Mouse (Mus musculus) lung, adult 2 months (tissue): ENCODE measurements at regions not wholly inside any gene's neighbourhood (a gene's known extent, or its start where the extent isn't known, plus 50 kb on each side); places are given as distances from the start of the nearest gene placed in this dataset.

Source experiments
- DNase-seq: peaks from one replicate; pipeline ENCODE4 v3.0.0; 2022
- H3K4me1 ChIP-seq: fragments of 200-500 bp; 2 replicates; pipeline ENCODE4 v1.6.1; 2011; ENCODE audit warnings: low read length; ENCODE audit not compliant: control insufficient read depth, insufficient read depth
- H3K4me3 ChIP-seq: fragments of 200-500 bp; replicated peaks from 2 replicates; pipeline ENCODE3; 2011; ENCODE audit warnings: low read depth, mild to moderate bottlenecking, control low read depth, low read length; ENCODE audit errors: extremely low read depth
- CTCF ChIP-seq: fragments of 200-500 bp; IDR thresholded peaks from 2 replicates; pipeline ENCODE4 v1.5.1; 2011; ENCODE audit warnings: mild to moderate bottlenecking, low read length, control low read depth; ENCODE audit not compliant: insufficient read depth
- POLR2A ChIP-seq: fragments of 200-500 bp; IDR thresholded peaks from 2 replicates; pipeline ENCODE4 v1.6.1; 2011; ENCODE audit warnings: low read depth, mild to moderate bottlenecking, control low read depth, low read length, borderline replicate concordance; ENCODE audit errors: extremely low read depth
- WGBS: fragments of 180-500 bp; shearing (Covaris S2); methylation state at CpG from one replicate; pipeline ENCODE4 v1.1.7; 2018; 5-methylcytosine and 5-hydroxymethylcytosine counted together

DNA sequence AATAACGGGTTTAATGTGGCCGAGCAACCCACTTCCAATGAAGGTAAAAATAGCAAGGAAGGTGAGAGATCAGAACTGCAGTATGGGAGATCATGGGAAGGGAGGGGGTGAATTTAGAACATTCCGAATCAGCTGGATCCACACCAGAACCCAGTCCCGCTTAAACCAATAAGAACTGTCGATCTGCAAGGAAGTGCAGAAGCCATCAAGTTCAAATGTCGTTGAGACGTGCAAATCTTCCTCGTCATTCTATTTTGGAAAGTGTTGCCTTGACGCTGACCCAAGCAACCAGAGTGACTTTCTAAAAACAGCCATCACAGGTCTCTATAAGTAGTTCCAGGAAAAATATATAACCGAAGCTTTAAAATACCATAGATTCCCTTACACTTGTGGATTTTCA lies 394.1 kb downstream of the Kcnj2 start:
- no peak overlapping the region for H3K4me3 ChIP-seq
- no peak for DNase-seq
- TF ChIP-seq CTCF (no peak), POLR2A (no peak)
- 82% methylated on average over 10 of the region's 10 CpGs for WGBS
- H3K4me1 ChIP-seq = no peaks in the 10 kb centered on the region

DNA sequence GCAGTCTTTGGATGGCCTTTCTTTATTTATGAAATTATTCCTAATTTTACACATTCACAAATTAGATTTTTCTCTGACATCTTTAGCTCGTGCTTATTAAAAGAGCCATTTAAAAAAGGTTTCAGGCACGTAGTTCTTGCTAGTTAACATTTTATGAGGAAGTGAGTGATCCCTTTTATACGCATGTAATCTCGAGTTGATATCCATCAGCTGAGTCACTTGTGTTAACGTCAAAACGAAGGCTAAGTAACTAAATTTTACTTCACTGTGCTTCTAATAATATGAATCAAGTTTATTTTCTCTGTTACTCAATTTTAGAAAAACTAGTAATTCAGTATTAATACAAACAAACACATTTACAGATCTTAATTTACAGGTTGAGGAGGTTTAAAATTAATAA lies 419.0 kb downstream of the Kcnj2 start:
- no peak for TF ChIP-seq CTCF
- no peak for TF ChIP-seq POLR2A
- Histone ChIP-seq H3K4me3 (no peak overlapping the region), H3K4me1 (no peaks in the 10 kb centered on the region)
- whole genome bisulfite sequencing = 72% methylated on average over 6 of the region's 6 CpGs
- DNase-seq = no peak

GRCm38 (mm10) chr11:111512471-111512870 lies 446.5 kb downstream of the Kcnj2 start:
- DNase-seq = no peak
- TF ChIP-seq POLR2A = no peak
- no peak for TF ChIP-seq CTCF
- WGBS = 39% methylated on average over 4 of the region's 4 CpGs
- Histone ChIP-seq H3K4me1 (no peaks in the 10 kb centered on the region), H3K4me3 (no peak overlapping the region)

- Histone ChIP-seq H3K4me3 (no peak overlapping the region), H3K4me1 (no peaks in the 10 kb centered on the region)
- no peak for DNase-seq
- WGBS = 60% methylated on average over 8 of the region's 8 CpGs
- no peak for TF ChIP-seq POLR2A
- no peak for TF ChIP-seq CTCF
Measured at GRCm38 (mm10) chr11:111522716-111523115, 456.8 kb downstream of the Kcnj2 start.

GRCm38 (mm10) chr11:111523465-111523864 lies 457.5 kb downstream of the Kcnj2 start:
- peak; percentile 58 for DNase-seq
- Histone ChIP-seq H3K4me1 (no peaks in the 10 kb centered on the region), H3K4me3 (no peak overlapping the region)
- 54% methylated on average over 8 of the region's 8 CpGs for WGBS
- peak; percentile 82 for TF ChIP-seq CTCF
- TF ChIP-seq POLR2A = no peak

GRCm38 (mm10) chr11:111526010-111526742 lies 460.2 kb downstream of the Kcnj2 start:
- H3K4me3 ChIP-seq = no peak overlapping the region
- H3K4me1 ChIP-seq = no peaks in the 10 kb centered on the region
- no peak for TF ChIP-seq POLR2A
- no peak for TF ChIP-seq CTCF
- WGBS = 66% methylated on average over 6 of the region's 6 CpGs
- no peak for DNase-seq

DNA sequence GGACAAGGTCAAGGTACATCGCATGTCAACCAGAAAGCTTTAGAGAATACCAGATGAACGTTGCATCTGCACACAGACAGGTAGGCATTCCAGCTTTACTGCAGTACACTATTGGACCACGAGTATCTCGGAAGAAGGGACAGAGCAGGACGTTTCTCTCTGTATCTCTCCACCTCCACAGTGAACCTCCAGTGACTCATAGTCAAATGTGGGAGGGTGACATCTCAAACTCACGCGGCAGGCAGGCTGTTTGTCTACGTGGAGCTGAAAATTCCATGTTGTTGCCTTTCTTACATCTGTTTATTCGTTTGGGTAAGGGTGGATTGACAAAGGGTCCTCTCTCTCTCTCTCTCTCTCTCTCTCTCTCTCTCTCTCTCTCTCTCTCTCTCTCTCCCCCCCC lies 463.6 kb downstream of the Kcnj2 start:
- 64% methylated on average over 9 of the region's 9 CpGs for WGBS
- no peaks in the 10 kb centered on the region for H3K4me1 ChIP-seq
- no peak for TF ChIP-seq CTCF
- TF ChIP-seq POLR2A = no peak
- no peak overlapping the region for H3K4me3 ChIP-seq
- DNase-seq = no peak

GRCm38 (mm10) chr11:111530912-111531311 lies 464.9 kb downstream of the Kcnj2 start:
- TF ChIP-seq CTCF = no peak
- TF ChIP-seq POLR2A = no peak
- no peak overlapping the region for H3K4me3 ChIP-seq
- no peak for DNase-seq
- WGBS = 66% methylated on average over 3 of the region's 3 CpGs
- H3K4me1 ChIP-seq = no peaks in the 10 kb centered on the region

GRCm38 (mm10) chr11:111532457-111532856 lies 466.5 kb downstream of the Kcnj2 start:
- DNase-seq = no peak
- 19% methylated on average over 5 of the region's 5 CpGs for WGBS
- no peak overlapping the region for H3K4me3 ChIP-seq
- no peaks in the 10 kb centered on the region for H3K4me1 ChIP-seq
- peak; percentile 24; the same call in 1 of the 2 replicates for TF ChIP-seq CTCF
- no peak for TF ChIP-seq POLR2A

- Histone ChIP-seq H3K4me1 (no peaks in the 10 kb centered on the region), H3K4me3 (no peak overlapping the region)
- DNase-seq = peak; percentile 23
- 22% methylated on average over 17 of the region's 17 CpGs for WGBS
- TF ChIP-seq CTCF (peak; percentile 30; the same call in 1 of the 2 replicates), POLR2A (no peak)
Measured at GRCm38 (mm10) chr11:111536040-111536836, 470.3 kb downstream of the Kcnj2 start.

GRCm38 (mm10) chr11:111537654-111538053 lies 471.7 kb downstream of the Kcnj2 start:
- Histone ChIP-seq H3K4me1 (no peaks in the 10 kb centered on the region), H3K4me3 (no peak overlapping the region)
- 14% methylated on average over 3 of the region's 3 CpGs for WGBS
- TF ChIP-seq CTCF = no peak
- peak; percentile 36 for DNase-seq
